Mouse (Mus musculus): ENCODE measurements around the gene Map4.

Map4 gene

GRCm38 (mm10) chr9:110019224-110019623 lies 88.0 kb downstream of the Map4 start:
- DNase-seq: no peak

GRCm38 (mm10) chr9:110020405-110020804 lies 89.1 kb downstream of the Map4 start:
- DNase-seq: no peak

GRCm38 (mm10) chr9:110021463-110021862 lies 90.2 kb downstream of the Map4 start:
- DNase-seq: no peak

- DNase-seq: no peak
These were observed 90.9 kb downstream of the Map4 start for GRCm38 (mm10) chr9:110022151-110022550.

- no peak for DNase-seq
These were observed 103.8 kb downstream of the Map4 start for GRCm38 (mm10) chr9:110035091-110035490.

GRCm38 (mm10) chr9:110037895-110038294 lies 106.6 kb downstream of the Map4 start:
- peak; percentile 14 for DNase-seq

GRCm38 (mm10) chr9:110038485-110038884 lies 107.2 kb downstream of the Map4 start:
- no peak for DNase-seq

- DNase-seq: no peak
These were observed 113.1 kb downstream of the Map4 start for GRCm38 (mm10) chr9:110044373-110044772.

GRCm38 (mm10) chr9:110045763-110046377 lies 114.6 kb downstream of the Map4 start:
- DNase-seq: no peak

- DNase-seq: no peak
These were observed 116.0 kb downstream of the Map4 start for GRCm38 (mm10) chr9:110047260-110047659.

GRCm38 (mm10) chr9:110047857-110048256 lies 116.6 kb downstream of the Map4 start:
- DNase-seq: no peak

- no peak for DNase-seq
These were observed 119.9 kb downstream of the Map4 start for GRCm38 (mm10) chr9:110051184-110051583.

GRCm38 (mm10) chr9:110051869-110052661 lies 120.8 kb downstream of the Map4 start:
- DNase-seq: no peak

GRCm38 (mm10) chr9:110052951-110053304 lies 121.7 kb downstream of the Map4 start:
- DNase-seq: no peak

- DNase-seq: peak; percentile 6
These were observed 122.2 kb downstream of the Map4 start for GRCm38 (mm10) chr9:110053305-110054079.

GRCm38 (mm10) chr9:110054080-110054421 lies 122.8 kb downstream of the Map4 start:
- no peak for DNase-seq

GRCm38 (mm10) chr9:110054781-110055180 lies 123.5 kb downstream of the Map4 start:
- no peak for DNase-seq

GRCm38 (mm10) chr9:110057200-110057599 lies 125.9 kb downstream of the Map4 start:
- DNase-seq: no peak

- no peak for DNase-seq
These were observed 129.5 kb downstream of the Map4 start for GRCm38 (mm10) chr9:110060761-110061160.

GRCm38 (mm10) chr9:110062405-110062804 lies 131.1 kb downstream of the Map4 start:
- DNase-seq: no peak

- no peak for DNase-seq
These were observed 131.6 kb downstream of the Map4 start for GRCm38 (mm10) chr9:110062861-110063260.

GRCm38 (mm10) chr9:110064641-110065040 lies 133.4 kb downstream of the Map4 start:
- DNase-seq: no peak

- DNase-seq: no peak
These were observed 137.5 kb downstream of the Map4 start for GRCm38 (mm10) chr9:110068745-110069144.

GRCm38 (mm10) chr9:110070358-110070757 lies 139.1 kb downstream of the Map4 start:
- peak; percentile 49 for DNase-seq

All from lung, postnatal 36 days (tissue).